Mouse (Mus musculus) neural tube, embryonic 14.5 days (tissue): ENCODE measurements around the gene Bach2. TPM values are rescaled to one million over a fixed set of nuclear protein-coding genes. Genes with fewer than 3 reads are reported as not detected.
A peak's percentile ranks its signal among the peaks of the same experiment; 100 is the strongest.

ENCODE experiments used
- ATAC-seq: fragments of 200-750 bp; cut with Nextera tagmentation; 2 replicates; pipeline ENCODE4 v1.8.0; 2017; ENCODE audit warnings: low read depth, mild to moderate bottlenecking, moderate TSS enrichment, moderate library complexity
- H3K27ac ChIP-seq: fragments of 300-500 bp; sonication (generic); 2 replicates; pipeline ENCODE4 v1.5.1; 2014; ENCODE audit warnings: low read depth, mild to moderate bottlenecking, control low read depth, low read length, moderate library complexity, mixed read lengths
- H3K27me3 ChIP-seq: fragments of 300-500 bp; sonication (generic); 2 replicates; pipeline ENCODE4 v1.6.1; 2014; ENCODE audit warnings: low read length; ENCODE audit not compliant: control insufficient read depth, insufficient read depth
- H3K36me3 ChIP-seq: fragments of 300-500 bp; sonication (generic); 2 replicates; pipeline ENCODE4 v1.6.1; 2014; ENCODE audit warnings: low read length, mixed read lengths; ENCODE audit not compliant: control insufficient read depth, insufficient read depth
- H3K4me1 ChIP-seq: fragments of 300-500 bp; sonication (generic); 2 replicates; pipeline ENCODE4 v1.6.1; 2014; ENCODE audit warnings: low read length; ENCODE audit not compliant: control insufficient read depth, insufficient read depth
- H3K4me2 ChIP-seq: fragments of 300-500 bp; sonication (generic); 2 replicates; pipeline ENCODE4 v1.6.1; 2014; ENCODE audit warnings: mild to moderate bottlenecking, low read depth, low read length, control low read depth
- H3K4me3 ChIP-seq: fragments of 300-500 bp; sonication (generic); 2 replicates; pipeline ENCODE4 v1.5.1; 2014; ENCODE audit warnings: low read depth, low read length, control low read depth, mixed read lengths
- H3K9ac ChIP-seq: fragments of 300-500 bp; sonication (generic); replicated peaks from 2 replicates; pipeline ENCODE4 v1.6.1; 2014; ENCODE audit warnings: low read depth, mild to moderate bottlenecking, control low read depth, low read length, mixed read lengths
- H3K9me3 ChIP-seq: fragments of 300-500 bp; sonication (generic); 2 replicates; pipeline ENCODE4 v1.6.1; 2016; ENCODE audit warnings: low read length; ENCODE audit not compliant: control insufficient read depth
- WGBS: fragments of 180-500 bp; shearing (Covaris S2); extraction: QIAGEN DNeasy Blood & Tissue Kit; methylation state at CpG from one replicate; pipeline ENCODE4 v1.1.7; 2014; 5-methylcytosine and 5-hydroxymethylcytosine counted together
- polyA plus RNA-seq: library from polyadenylated mRNA; unstranded; fragments of >200 nt; fragmentation: Nextera tagmentation; extraction: Ambion mirVana; gene quantifications from 2 replicates; pipeline ENCODE4 v1.2.1, GENCODE M21; 2014

The Bach2 gene
- polyA plus RNA-seq, 1 experiment from 2014 or later, result 32.4 TPM

DNA sequence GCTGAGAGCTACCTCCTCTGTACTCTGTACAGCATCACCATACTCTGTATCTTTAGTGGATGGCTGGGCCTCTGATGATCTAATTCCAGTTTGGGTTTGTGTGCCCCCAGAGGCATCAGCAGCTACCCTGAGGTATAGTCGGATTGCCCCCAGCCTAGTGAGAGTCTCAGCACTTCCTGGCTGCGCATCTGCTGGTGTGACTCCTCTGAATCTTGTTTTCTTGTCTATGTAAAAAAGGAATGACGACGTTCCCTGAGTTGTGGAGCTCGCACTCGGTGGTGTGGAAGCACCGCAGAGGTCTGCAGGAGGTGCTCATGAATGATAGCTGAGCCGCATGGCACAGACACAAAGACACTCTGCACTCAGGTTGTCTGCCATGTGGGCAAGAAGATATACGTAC lies 105.7 kb downstream of the Bach2 start:
- no peak overlapping the region for H3K4me3 ChIP-seq
- H3K36me3 ChIP-seq, result no peaks in the 10 kb centered on the region
- H3K27me3 ChIP-seq, result no peaks in the 10 kb centered on the region
- H3K4me1 ChIP-seq, result peaks cover 10% of the 10 kb centered on the region; the same call in 1 of the 2 replicates
- H3K4me2 ChIP-seq, result no peak overlapping the region
- 0 out of 2 replicates have a peak overlapping the region, but pooled peaks have one; percentile 28 for H3K27ac ChIP-seq
- no peaks in the 10 kb centered on the region for H3K9me3 ChIP-seq
- 58% methylated on average over 9 of the region's 9 CpGs for WGBS
- no peak for ATAC-seq
- no peak overlapping the region for H3K9ac ChIP-seq

- H3K27ac ChIP-seq, result no peak overlapping the region
- no peaks in the 10 kb centered on the region for H3K9me3 ChIP-seq
- no peak overlapping the region for H3K4me2 ChIP-seq
- no peaks in the 10 kb centered on the region for H3K27me3 ChIP-seq
- WGBS, result 62% methylated on average over 6 of the region's 6 CpGs
- ATAC-seq, result no peak
- no peak overlapping the region for H3K4me3 ChIP-seq
- no peaks in the 10 kb centered on the region for H3K36me3 ChIP-seq
- peaks cover 22% of the 10 kb centered on the region for H3K4me1 ChIP-seq
- H3K9ac ChIP-seq, result no peak overlapping the region
Observed at GRCm38 (mm10) chr4:32347202-32347601, 108.6 kb downstream of the Bach2 start.

DNA sequence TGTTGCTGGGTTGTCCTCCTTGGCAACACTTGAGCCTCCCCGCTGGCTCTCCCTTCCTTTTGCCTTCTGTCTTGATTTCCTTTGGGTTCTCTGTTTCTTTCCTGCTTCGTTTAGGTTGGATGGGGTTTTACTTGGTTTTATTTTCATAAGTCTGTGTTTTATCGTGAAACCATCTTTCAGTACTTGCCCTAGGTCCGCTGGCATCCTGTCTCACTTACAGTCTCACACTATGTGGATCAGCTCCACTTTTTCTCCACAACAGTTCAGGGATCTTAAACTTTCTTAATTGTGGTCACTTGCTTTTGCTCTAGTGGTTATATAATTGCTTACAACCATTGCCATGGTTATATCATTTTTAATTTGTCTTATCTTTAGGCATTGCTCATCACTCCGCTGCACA lies 109.1 kb downstream of the Bach2 start:
- Histone ChIP-seq H3K4me3 (no peak overlapping the region), H3K9me3 (no peaks in the 10 kb centered on the region), H3K27me3 (no peaks in the 10 kb centered on the region), H3K9ac (no peak overlapping the region), H3K4me2 (no peak overlapping the region), H3K4me1 (peaks cover 27% of the 10 kb centered on the region), H3K27ac (no peak overlapping the region), H3K36me3 (no peaks in the 10 kb centered on the region)
- ATAC-seq, result no peak
- 88% methylated on average over 5 of the region's 5 CpGs for WGBS

DNA sequence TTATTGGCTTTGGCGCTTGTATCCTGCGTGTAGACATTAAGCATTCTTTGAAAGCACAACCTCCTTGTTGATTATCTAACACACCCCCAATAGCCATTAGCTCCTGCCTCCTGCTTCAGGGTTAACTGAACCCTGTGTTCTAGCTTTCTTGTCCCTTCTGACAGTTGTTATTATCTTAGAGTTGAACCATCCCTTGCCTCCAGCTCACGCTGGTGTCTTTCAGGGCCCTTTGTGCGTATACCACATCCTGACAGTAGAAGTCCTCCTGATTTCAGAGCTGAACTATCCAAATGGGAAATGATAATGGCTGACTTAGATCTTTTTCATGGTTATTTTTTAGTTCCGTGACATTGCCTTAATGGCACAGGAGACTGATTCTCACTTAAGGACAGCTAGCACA lies 110.8 kb downstream of the Bach2 start:
- Histone ChIP-seq H3K27me3 (no peaks in the 10 kb centered on the region), H3K27ac (0 out of 2 replicates have a peak overlapping the region, but pooled peaks have one; percentile 5), H3K9ac (no peak overlapping the region), H3K4me2 (no peak overlapping the region), H3K4me3 (no peak overlapping the region), H3K4me1 (peaks cover 24% of the 10 kb centered on the region), H3K36me3 (no peaks in the 10 kb centered on the region), H3K9me3 (no peaks in the 10 kb centered on the region)
- WGBS, result 86% methylated on average over 5 of the region's 5 CpGs
- ATAC-seq, result no peak

GRCm38 (mm10) chr4:32351236-32351635 lies 112.6 kb downstream of the Bach2 start:
- Histone ChIP-seq H3K36me3 (no peaks in the 10 kb centered on the region), H3K27ac (peak overlapping the region; percentile 39; the same call in 1 of the 2 replicates), H3K4me2 (peak overlapping the region; percentile 26; the same call in 1 of the 2 replicates), H3K9me3 (no peaks in the 10 kb centered on the region), H3K4me1 (peaks cover 25% of the 10 kb centered on the region), H3K27me3 (no peaks in the 10 kb centered on the region), H3K9ac (no peak overlapping the region), H3K4me3 (no peak overlapping the region)
- WGBS, result 5% methylated on average over 10 of the region's 10 CpGs
- ATAC-seq, result peak; percentile 64

- no peaks in the 10 kb centered on the region for H3K27me3 ChIP-seq
- 25% methylated on average over 18 of the region's 18 CpGs for WGBS
- no peak overlapping the region for H3K4me3 ChIP-seq
- H3K27ac ChIP-seq, result peak overlapping the region; percentile 50; the same call in 1 of the 2 replicates
- H3K9ac ChIP-seq, result no peak overlapping the region; the same call in 1 of the 2 replicates
- peaks cover 26% of the 10 kb centered on the region for H3K4me1 ChIP-seq
- ATAC-seq, result peak; percentile 59; the same call in 1 of the 2 replicates
- no peaks in the 10 kb centered on the region for H3K36me3 ChIP-seq
- no peaks in the 10 kb centered on the region for H3K9me3 ChIP-seq
- peak overlapping the region; percentile 26; the same call in 1 of the 2 replicates for H3K4me2 ChIP-seq
Observed at GRCm38 (mm10) chr4:32351661-32352246, 113.2 kb downstream of the Bach2 start.

DNA sequence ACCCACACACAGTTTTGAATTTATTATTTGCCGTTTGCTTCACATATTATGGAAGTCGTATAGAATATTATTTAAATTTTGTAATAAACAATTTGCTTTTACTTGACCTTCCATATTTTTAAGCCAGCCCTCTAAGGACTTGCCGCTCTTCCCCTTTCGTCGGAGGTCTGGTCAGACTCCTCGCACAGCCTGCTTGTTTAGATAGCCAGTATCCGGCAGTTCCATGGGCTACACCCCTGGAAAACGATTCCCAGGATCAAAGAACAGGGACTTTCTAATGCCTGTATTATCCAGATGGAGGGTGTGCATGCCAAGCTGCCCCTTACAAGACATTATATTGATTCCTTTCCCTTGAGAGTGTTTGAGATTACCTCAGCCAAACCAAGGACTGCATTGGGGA lies 113.8 kb downstream of the Bach2 start:
- Histone ChIP-seq H3K36me3 (no peaks in the 10 kb centered on the region), H3K4me2 (no peak overlapping the region), H3K4me3 (no peak overlapping the region), H3K9me3 (no peaks in the 10 kb centered on the region), H3K4me1 (peaks cover 27% of the 10 kb centered on the region), H3K9ac (no peak overlapping the region), H3K27me3 (no peaks in the 10 kb centered on the region), H3K27ac (peak overlapping the region; percentile 52; the same call in 1 of the 2 replicates)
- 52% methylated on average over 8 of the region's 8 CpGs for WGBS
- ATAC-seq, result no peak

DNA sequence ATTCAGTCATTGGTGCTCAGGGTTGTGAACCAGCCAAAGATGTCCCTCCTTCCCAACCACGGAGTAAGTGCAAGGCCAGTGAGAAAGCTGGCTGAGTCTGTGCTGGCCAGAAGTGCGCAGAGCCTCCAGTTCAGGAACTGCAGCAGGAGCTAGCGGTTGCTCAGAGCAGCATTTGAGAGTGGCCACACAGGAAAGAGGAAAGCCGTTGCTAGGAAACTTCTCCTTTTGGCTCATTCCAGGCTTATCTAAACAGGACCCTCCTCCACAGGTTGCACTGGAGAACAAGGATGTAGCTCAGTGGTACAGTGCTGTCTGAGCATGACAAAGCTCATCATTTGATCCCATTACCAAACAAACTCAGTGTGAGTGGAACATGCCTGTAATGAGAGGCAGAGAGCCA lies 114.2 kb downstream of the Bach2 start:
- Histone ChIP-seq H3K9ac (no peak overlapping the region), H3K27ac (peak overlapping the region; percentile 52; the same call in 1 of the 2 replicates), H3K4me1 (peaks cover 31% of the 10 kb centered on the region), H3K27me3 (no peaks in the 10 kb centered on the region), H3K9me3 (no peaks in the 10 kb centered on the region), H3K4me2 (no peak overlapping the region), H3K4me3 (no peak overlapping the region), H3K36me3 (no peaks in the 10 kb centered on the region)
- WGBS, result 33% methylated on average over 4 of the region's 4 CpGs
- ATAC-seq, result peak; percentile 38; the same call in 1 of the 2 replicates

DNA sequence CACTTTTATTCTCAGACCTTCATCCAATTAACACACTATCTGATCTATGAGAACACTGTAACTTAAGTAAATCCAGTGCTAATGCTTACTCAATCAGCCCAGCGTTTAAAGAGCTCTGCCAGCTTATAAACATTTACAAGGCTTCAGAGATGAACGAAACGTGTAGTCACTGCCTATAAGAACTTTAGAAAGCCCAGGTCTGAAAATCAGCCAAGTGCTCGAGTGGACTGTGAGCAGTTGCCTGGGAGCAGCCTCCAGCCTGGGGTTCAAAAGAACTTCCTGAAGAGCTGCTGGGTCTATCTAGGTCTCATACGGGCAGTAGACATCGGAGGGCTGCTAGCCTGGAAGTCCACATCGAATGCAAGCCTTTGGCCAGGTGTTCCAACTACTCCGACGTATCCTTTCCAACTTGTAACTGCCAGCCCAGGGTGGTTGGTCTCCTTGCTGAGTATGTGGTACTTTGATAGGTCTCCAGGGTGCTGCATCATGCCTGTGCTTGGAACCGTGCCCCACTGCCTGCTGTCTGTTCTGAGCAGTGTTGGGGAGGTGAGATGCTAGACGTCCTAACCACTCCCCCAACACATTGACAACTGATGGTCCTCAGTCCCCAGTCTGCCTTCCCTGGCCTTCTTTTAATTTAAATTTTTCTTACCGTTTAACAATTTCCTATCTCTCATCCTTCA lies 117.5 kb downstream of the Bach2 start:
- Histone ChIP-seq H3K27ac (no peak overlapping the region), H3K27me3 (no peaks in the 10 kb centered on the region), H3K4me2 (no peak overlapping the region), H3K4me3 (no peak overlapping the region), H3K4me1 (peaks cover 49% of the 10 kb centered on the region), H3K36me3 (no peaks in the 10 kb centered on the region), H3K9me3 (no peaks in the 10 kb centered on the region), H3K9ac (no peak overlapping the region)
- WGBS, result 65% methylated on average over 12 of the region's 12 CpGs
- no peak for ATAC-seq
